ENCODE assay signal across 31 mouse cellular contexts in the genomic region with DNA sequence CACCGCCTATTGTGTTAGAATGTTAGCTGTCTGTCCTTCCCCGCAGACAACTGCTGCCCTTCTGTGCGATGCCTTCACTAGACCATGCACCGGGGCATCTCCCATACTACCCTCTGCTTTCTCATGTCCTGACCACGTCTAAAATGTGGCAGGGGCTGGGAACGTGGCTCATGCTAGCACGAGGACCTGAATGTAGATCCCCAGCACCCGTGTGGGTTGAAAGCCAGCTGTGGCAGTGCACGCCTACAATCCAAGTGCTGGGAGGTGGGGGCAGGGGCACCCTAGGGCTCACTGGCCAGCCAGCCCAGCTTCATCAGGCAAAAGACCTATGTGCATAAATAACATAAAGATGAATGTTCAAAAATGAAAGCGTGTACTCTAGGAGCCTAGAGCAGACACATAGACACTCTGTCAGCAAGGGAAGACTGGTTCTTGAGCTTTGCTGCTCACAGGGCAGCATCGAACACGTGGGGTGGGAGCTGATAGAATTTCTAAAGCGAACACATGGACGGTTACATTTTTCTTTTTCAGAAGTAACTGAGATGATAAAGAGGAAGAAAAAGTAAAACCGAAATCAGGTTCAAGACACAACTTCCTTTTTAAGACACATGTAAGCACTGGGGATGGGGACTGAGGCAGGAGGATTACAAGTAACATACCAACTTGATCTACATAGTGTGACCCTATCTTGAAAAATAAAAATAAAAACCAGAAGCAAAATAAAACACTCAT. TPM values are rescaled to one million over a fixed set of nuclear protein-coding genes. Genes with fewer than 3 reads are reported as not detected.
A peak's percentile ranks its signal among the peaks of the same experiment; 100 is the strongest.
DNase-seq lines count a peak whose midpoint lies in the region; ATAC-seq and TF ChIP-seq lines count a peak whose summit lies in the region.
"Had no signal": no experiment of that assay in that cellular context is flagged by ENCODE, and none has a peak within 500 bp of the region (broad histone marks: within the 10 kb centered on the region; RNA-seq: fewer than 3 reads in every experiment).

No protein-coding gene starts in this region.

- no peak for TF ChIP-seq CTCF in intestine, postnatal 0 days (IDR thresholded peaks at IDR 0.05; ENCODE audit: low read depth)

- H3K4me2 ChIP-seq in intestine, embryonic 15.5 days (replicated peaks): no peak overlapping the region
- no peak overlapping the region for H3K4me2 ChIP-seq in intestine, postnatal 0 days (replicated peaks; ENCODE audit: low read depth)
- H3K4me2 ChIP-seq: forebrain, embryonic 15.5 days; hindbrain, embryonic 12.5 days; limb, embryonic 15.5 days; midbrain, embryonic 15.5 days had no signal

- H3K27ac ChIP-seq in intestine, embryonic 15.5 days: 0 out of 2 replicates have a peak overlapping the region, but pooled peaks have one; percentile 22
- H3K27ac ChIP-seq in intestine, postnatal 0 days (ENCODE audit: low read depth, low read length): no peak overlapping the region
- H3K27ac ChIP-seq: embryonic facial prominence, embryonic 10.5 days; forebrain, embryonic 15.5 days; hindbrain, embryonic 12.5 days; kidney, postnatal 0 days; limb, embryonic 15.5 days; midbrain, embryonic 15.5 days had no signal

- 90% methylated on average over 15 of the region's 15 CpGs for WGBS in intestine, embryonic 15.5 days
- WGBS in intestine, postnatal 0 days: 89% methylated on average over 15 of the region's 15 CpGs

- no peaks in the 10 kb centered on the region for H3K4me1 ChIP-seq in intestine, embryonic 15.5 days (replicated peaks)
- no peaks in the 10 kb centered on the region for H3K4me1 ChIP-seq in intestine, postnatal 0 days (replicated peaks; ENCODE audit: control insufficient read depth, insufficient read depth, low read length)
- H3K4me1 ChIP-seq: embryonic facial prominence, embryonic 10.5 days; forebrain, embryonic 15.5 days; hindbrain, embryonic 12.5 days; limb, embryonic 15.5 days; midbrain, embryonic 15.5 days had no signal

- H3K9ac ChIP-seq in intestine, embryonic 15.5 days: no peak overlapping the region
- no peak overlapping the region for H3K9ac ChIP-seq in intestine, postnatal 0 days (ENCODE audit: low read depth, low read length)
- H3K9ac ChIP-seq: forebrain, embryonic 15.5 days; hindbrain, embryonic 12.5 days; limb, embryonic 15.5 days; midbrain, embryonic 15.5 days had no signal

- H3K4me3 ChIP-seq in intestine, embryonic 15.5 days (replicated peaks): no peak overlapping the region
- no peak overlapping the region for H3K4me3 ChIP-seq in intestine, postnatal 0 days (ENCODE audit: low read depth, low read length)
- H3K4me3 ChIP-seq: embryonic facial prominence, embryonic 10.5 days; forebrain, embryonic 15.5 days; hindbrain, embryonic 12.5 days; limb, embryonic 15.5 days; midbrain, embryonic 15.5 days had no signal

- ATAC-seq in intestine, embryonic 15.5 days: no peak
- no peak for ATAC-seq in intestine, postnatal 0 days
- ATAC-seq in megakaryocyte, adult 5-6 weeks (ENCODE audit: poor library complexity, severe bottlenecking): peak; percentile 92
- ATAC-seq: CD4-positive, CD25-positive, alpha-beta regulatory T cell, adult 4 months; forebrain, embryonic 15.5 days; midbrain, embryonic 15.5 days had no signal

- H3K36me3 ChIP-seq in intestine, embryonic 15.5 days: peaks cover 43% of the 10 kb centered on the region
- H3K36me3 ChIP-seq in intestine, postnatal 0 days (ENCODE audit: control insufficient read depth, insufficient read depth): peaks cover 71% of the 10 kb centered on the region

- peak; percentile 47 to 60 for DNase-seq in spleen, postnatal 36 days (ENCODE audit: low spot score in 2 of 2)
- DNase-seq in spleen, postnatal 10 days (ENCODE audit: low spot score in 2 of 2): no peak
- DNase-seq in layer of hippocampus, adult 9-10 months (ENCODE audit: low spot score): no peak
- no peak for DNase-seq in gastrocnemius, adult 18-20 months (ENCODE audit: low spot score)
- DNase-seq in testis, postnatal 10 days (ENCODE audit: low spot score): no peak
- DNase-seq: adrenal gland, adult 8-10 months; cerebellum, adult 9-11 months; gastrocnemius, postnatal 25 days; kidney, adult 2 months; left cerebral cortex, postnatal 4 days; lung, adult 2 months; lung, postnatal 14 days had no signal

- no peaks in the 10 kb centered on the region for H3K27me3 ChIP-seq in intestine, embryonic 15.5 days (replicated peaks)
- no peaks in the 10 kb centered on the region for H3K27me3 ChIP-seq in intestine, postnatal 0 days (replicated peaks; ENCODE audit: control insufficient read depth, insufficient read depth, low read length)
- H3K27me3 ChIP-seq: forebrain, embryonic 15.5 days; hindbrain, embryonic 12.5 days; limb, embryonic 15.5 days; midbrain, embryonic 15.5 days had no signal

- H3K9me3 ChIP-seq in intestine, embryonic 15.5 days: no peaks in the 10 kb centered on the region
- no peaks in the 10 kb centered on the region for H3K9me3 ChIP-seq in intestine, postnatal 0 days (ENCODE audit: control insufficient read depth)
- H3K9me3 ChIP-seq: forebrain, embryonic 15.5 days; hindbrain, embryonic 12.5 days; limb, embryonic 15.5 days; midbrain, embryonic 15.5 days had no signal

RNA-seq across cellular contexts. Expression of gene Ccz1, which starts 12.1 kb away (rescaled TPM):
- polyA plus RNA-seq in intestine, embryonic 15.5 days (2015; fragmentation: Nextera tagmentation; extraction: Ambion mirVana): 69.0 and 75.7 TPM in 2 replicates
- 58.1 and 59.9 TPM in 2 replicates for polyA plus RNA-seq in intestine, postnatal 0 days (2015; fragmentation: Nextera tagmentation; extraction: Ambion mirVana)
- total RNA-seq in megakaryocyte, adult 5-6 weeks (2015): 79.6 and 85.3 TPM in 2 replicates
- total RNA-seq in megakaryocyte, adult 5-6 weeks (2017): 98.3 and 103 TPM in 2 replicates
- 10 to 100 TPM; 39.9 to 45.8 TPM for total RNA-seq in gastrocnemius, adult 18-20 months (2021)

RNA-seq across cellular contexts. Expression of gene Ocm, which starts 23.8 kb away (rescaled TPM):
- polyA plus RNA-seq in intestine, embryonic 15.5 days (2015; fragmentation: Nextera tagmentation; extraction: Ambion mirVana): not detected in 2 replicates
- polyA plus RNA-seq in intestine, postnatal 0 days (2015; fragmentation: Nextera tagmentation; extraction: Ambion mirVana): not detected in 2 replicates
- total RNA-seq in megakaryocyte, adult 5-6 weeks (2015): 0.36 TPM in 1 of 2 replicates, not detected in the other
- not detected in 2 replicates for total RNA-seq in megakaryocyte, adult 5-6 weeks (2017)
- total RNA-seq in gastrocnemius, adult 18-20 months (2021): not detected
- total RNA-seq: adrenal gland, adult 8-10 months; ES-E14; gastrocnemius, postnatal 25 days; heart, adult 8-10 months; heart, postnatal 25 days; layer of hippocampus, postnatal 14 days; megakaryocyte-erythroid progenitor cell, adult 5-6 weeks had no signal
- polyA plus RNA-seq: brain, embryonic 14.5 days; CD4-positive, CD25-positive, alpha-beta regulatory T cell, adult 4 months; embryonic facial prominence, embryonic 10.5 days; forebrain, embryonic 15.5 days; heart, embryonic 14.5 days; hindbrain, embryonic 12.5 days; kidney, adult 2 months; lung, adult 2 months; midbrain, embryonic 15.5 days; neural tube, embryonic 14.5 days; urinary bladder, adult 2 months had no signal

Comparison
In these comparisons a context has a peak if more than half of its experiments do, and no peak if none do; other contexts are left out.
1. DNase-seq: peak in spleen, postnatal 36 days (2 of 2); none in spleen, postnatal 10 days (0 of 2), layer of hippocampus, adult 9-10 months (single experiment), gastrocnemius, adult 18-20 months (single experiment) and testis, postnatal 10 days (single experiment).